Mouse (Mus musculus): ENCODE results near the gene Slc39a11. TPM values are rescaled to one million over a fixed set of nuclear protein-coding genes. Genes with fewer than 3 reads are reported as not detected.
A peak's percentile ranks its signal among the peaks of the same experiment; 100 is the strongest.

The Slc39a11 gene
- polyA plus RNA-seq, 1 experiment from 2014 or later, result 40.1 TPM

DNA sequence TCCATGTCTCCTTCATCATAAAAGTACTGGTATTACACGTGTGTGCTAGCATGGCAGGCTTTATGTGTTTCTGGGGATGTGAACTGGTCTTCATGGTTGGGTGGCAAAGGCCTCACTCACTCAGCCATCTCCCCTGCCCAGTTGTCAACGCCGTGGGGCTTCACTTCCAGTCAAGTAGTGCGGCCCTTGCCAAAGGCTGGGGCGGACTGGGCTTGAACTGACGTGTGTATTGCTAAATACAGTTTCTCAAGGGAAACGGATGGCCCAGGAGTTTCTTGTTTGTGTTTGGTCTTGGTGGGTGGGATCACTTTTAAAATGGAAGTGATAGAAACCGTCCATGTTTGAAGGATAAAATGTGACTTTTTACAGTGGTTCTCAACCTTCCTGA is 112.7 kb downstream of the Slc39a11 start:
- H3K9ac ChIP-seq (ENCODE audit: low read depth, low read length), result no peak overlapping the region
- H3K4me1 ChIP-seq (ENCODE audit: control insufficient read depth, insufficient read depth, low read depth, low read length), result peaks cover 4% of the 10 kb centered on the region; the same call in 1 of the 2 replicates
- no peaks in the 10 kb centered on the region for H3K27me3 ChIP-seq (replicated peaks; ENCODE audit: control insufficient read depth, insufficient read depth, low read length)
- WGBS, result 88% methylated on average over 8 of the region's 8 CpGs
- ATAC-seq, result no peak
- H3K9me3 ChIP-seq (ENCODE audit: control insufficient read depth, low read length), result no peaks in the 10 kb centered on the region
- H3K27ac ChIP-seq (ENCODE audit: low read depth, low read length), result no peak overlapping the region
- H3K4me3 ChIP-seq (ENCODE audit: low read length), result no peak overlapping the region
- no peaks in the 10 kb centered on the region for H3K36me3 ChIP-seq (ENCODE audit: control insufficient read depth, insufficient read depth, low read length)
- H3K4me2 ChIP-seq (ENCODE audit: low read length), result no peak overlapping the region

DNA sequence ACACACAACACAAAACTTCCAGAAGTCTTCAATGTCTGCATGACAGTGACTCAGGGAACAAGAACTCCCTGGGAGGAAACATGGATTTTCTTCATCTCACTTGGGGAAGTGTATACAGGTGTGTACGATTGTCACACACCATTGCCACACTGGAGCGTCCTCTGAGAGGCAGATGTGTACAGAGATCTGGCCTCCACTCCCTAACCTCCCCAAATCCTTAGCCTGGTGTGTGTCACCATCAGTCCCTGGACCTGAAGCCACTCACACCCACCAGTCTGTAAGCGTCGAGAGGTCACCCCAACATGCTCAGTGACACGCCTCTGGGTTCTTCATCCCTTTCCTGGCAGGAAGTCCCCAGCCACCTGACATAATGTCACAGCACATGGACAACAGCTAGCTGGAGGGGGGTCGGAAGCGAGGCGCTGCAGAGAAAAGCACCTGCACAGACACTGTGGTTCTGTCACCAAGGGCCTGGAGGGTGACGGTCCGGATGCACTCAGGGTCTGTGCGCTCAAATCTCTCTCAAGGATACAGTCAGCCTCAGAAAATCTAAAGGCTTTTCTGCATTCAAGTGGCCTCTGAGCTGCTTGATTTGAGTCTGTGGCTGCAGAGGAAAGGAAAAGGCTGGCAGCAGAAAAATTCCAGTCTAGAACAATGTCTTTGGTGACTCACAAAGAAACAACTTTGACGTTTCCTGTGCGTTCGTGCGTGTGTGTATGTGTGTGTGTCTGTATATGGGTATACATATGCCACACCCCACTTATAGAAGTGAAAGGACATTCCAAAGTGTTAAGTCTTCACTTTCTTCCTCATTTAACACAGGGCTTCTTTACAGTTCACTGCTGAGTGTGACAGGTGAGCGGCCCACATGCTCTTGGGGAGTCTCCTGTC is 113.3 kb downstream of the Slc39a11 start:
- 88% methylated on average over 16 of the region's 16 CpGs for WGBS
- Histone ChIP-seq H3K9me3 (ENCODE audit: control insufficient read depth, low read length) (no peaks in the 10 kb centered on the region), H3K9ac (ENCODE audit: low read depth, low read length) (no peak overlapping the region), H3K36me3 (ENCODE audit: control insufficient read depth, insufficient read depth, low read length) (no peaks in the 10 kb centered on the region), H3K4me2 (ENCODE audit: low read length) (no peak overlapping the region), H3K4me1 (ENCODE audit: control insufficient read depth, insufficient read depth, low read depth, low read length) (peaks cover 4% of the 10 kb centered on the region; the same call in 1 of the 2 replicates), H3K27ac (ENCODE audit: low read depth, low read length) (no peak overlapping the region), H3K4me3 (ENCODE audit: low read length) (no peak overlapping the region), H3K27me3 (replicated peaks; ENCODE audit: control insufficient read depth, insufficient read depth, low read length) (no peaks in the 10 kb centered on the region)
- no peak for ATAC-seq

DNA sequence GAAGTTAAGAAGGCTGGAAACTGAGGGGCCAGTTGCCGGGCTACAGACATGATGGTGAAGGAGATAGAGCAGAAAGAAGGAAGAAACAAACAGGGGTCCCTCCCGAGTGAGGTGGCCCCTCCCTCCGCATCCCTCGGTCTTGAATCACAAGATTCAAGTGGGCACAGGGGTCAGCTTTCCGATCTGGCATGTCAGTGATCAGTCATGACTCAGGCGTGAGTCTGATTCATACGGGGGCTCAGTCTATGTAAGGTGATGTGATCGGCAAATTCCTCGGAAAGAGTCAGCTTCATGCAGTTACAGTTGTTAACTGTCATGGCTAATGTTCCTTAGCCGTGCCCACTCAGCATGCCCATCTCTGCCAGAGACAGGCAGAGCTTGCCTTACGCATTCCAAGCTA is 115.5 kb downstream of the Slc39a11 start:
- H3K4me1 ChIP-seq (ENCODE audit: control insufficient read depth, insufficient read depth, low read depth, low read length), result peaks cover 4% of the 10 kb centered on the region; the same call in 1 of the 2 replicates
- no peak overlapping the region for H3K4me2 ChIP-seq (ENCODE audit: low read length)
- H3K4me3 ChIP-seq (ENCODE audit: low read length), result no peak overlapping the region
- H3K36me3 ChIP-seq (ENCODE audit: control insufficient read depth, insufficient read depth, low read length), result no peaks in the 10 kb centered on the region
- H3K9ac ChIP-seq (ENCODE audit: low read depth, low read length), result no peak overlapping the region
- no peaks in the 10 kb centered on the region for H3K27me3 ChIP-seq (replicated peaks; ENCODE audit: control insufficient read depth, insufficient read depth, low read length)
- peaks cover 3% of the 10 kb centered on the region for H3K9me3 ChIP-seq (ENCODE audit: control insufficient read depth, low read length)
- WGBS, result 63% methylated on average over 11 of the region's 11 CpGs
- no peak overlapping the region for H3K27ac ChIP-seq (ENCODE audit: low read depth, low read length)
- ATAC-seq, result peak; percentile 18; the same call in 1 of the 2 replicates

DNA sequence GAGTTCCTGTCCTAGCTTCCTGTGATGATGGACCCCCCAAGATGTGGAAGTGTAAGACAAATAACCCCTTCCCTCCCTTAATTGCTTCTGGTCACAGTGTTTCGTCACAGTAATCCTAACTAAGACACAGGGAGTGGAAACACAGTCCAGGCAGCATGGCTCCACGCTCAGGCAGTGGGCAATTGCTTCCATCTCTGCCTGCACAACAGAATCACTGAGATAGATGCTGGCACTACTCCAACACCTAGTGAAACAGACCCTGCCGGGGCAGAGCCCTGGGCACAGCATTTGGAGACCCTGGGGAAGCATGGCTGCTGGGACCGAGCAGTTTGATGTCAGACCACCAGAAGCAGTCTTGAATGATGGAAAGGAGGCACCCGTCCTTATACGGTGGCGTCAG is 115.9 kb downstream of the Slc39a11 start:
- H3K27me3 ChIP-seq (replicated peaks; ENCODE audit: control insufficient read depth, insufficient read depth, low read length), result no peaks in the 10 kb centered on the region
- H3K4me3 ChIP-seq (ENCODE audit: low read length), result no peak overlapping the region
- no peak overlapping the region for H3K4me2 ChIP-seq (ENCODE audit: low read length)
- no peaks in the 10 kb centered on the region for H3K36me3 ChIP-seq (ENCODE audit: control insufficient read depth, insufficient read depth, low read length)
- H3K4me1 ChIP-seq (ENCODE audit: control insufficient read depth, insufficient read depth, low read depth, low read length), result peaks cover 4% of the 10 kb centered on the region; the same call in 1 of the 2 replicates
- 0 out of 2 replicates have a peak overlapping the region, but pooled peaks have one; percentile 14 for H3K27ac ChIP-seq (ENCODE audit: low read depth, low read length)
- peak; percentile 34; the same call in 1 of the 2 replicates for ATAC-seq
- 28% methylated on average over 7 of the region's 7 CpGs for WGBS
- H3K9me3 ChIP-seq (ENCODE audit: control insufficient read depth, low read length), result peaks cover 3% of the 10 kb centered on the region
- no peak overlapping the region for H3K9ac ChIP-seq (ENCODE audit: low read depth, low read length)

DNA sequence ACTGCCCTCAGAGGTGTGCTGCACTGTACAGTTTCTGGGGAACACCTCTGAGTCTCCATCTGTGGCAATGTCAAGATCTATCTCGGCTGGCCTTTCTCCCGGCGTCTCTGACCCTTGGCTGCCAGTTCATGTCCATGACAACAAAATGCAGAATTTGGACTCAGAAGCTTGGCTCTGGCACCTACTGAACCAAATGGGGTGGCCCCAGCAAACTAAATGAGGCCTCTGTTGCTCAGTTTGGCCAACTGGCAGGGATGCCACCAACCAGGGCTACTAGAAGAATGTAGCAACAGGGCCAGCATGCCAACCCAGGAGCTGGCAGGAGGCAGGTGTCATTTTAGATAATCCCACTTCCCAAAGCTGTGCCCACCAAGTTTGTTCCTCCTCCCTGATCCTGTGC is 121.5 kb downstream of the Slc39a11 start:
- no peaks in the 10 kb centered on the region for H3K36me3 ChIP-seq (ENCODE audit: control insufficient read depth, insufficient read depth, low read length)
- no peaks in the 10 kb centered on the region for H3K27me3 ChIP-seq (replicated peaks; ENCODE audit: control insufficient read depth, insufficient read depth, low read length)
- H3K4me1 ChIP-seq (ENCODE audit: control insufficient read depth, insufficient read depth, low read depth, low read length), result no peaks in the 10 kb centered on the region; the same call in 1 of the 2 replicates
- no peak overlapping the region for H3K27ac ChIP-seq (ENCODE audit: low read depth, low read length)
- H3K4me3 ChIP-seq (ENCODE audit: low read length), result no peak overlapping the region
- WGBS, result 69% methylated on average over 3 of the region's 3 CpGs
- no peak overlapping the region for H3K4me2 ChIP-seq (ENCODE audit: low read length)
- peaks cover 3% of the 10 kb centered on the region for H3K9me3 ChIP-seq (ENCODE audit: control insufficient read depth, low read length)
- ATAC-seq, result peak; percentile 40; the same call in 1 of the 2 replicates
- no peak overlapping the region for H3K9ac ChIP-seq (ENCODE audit: low read depth, low read length)

DNA sequence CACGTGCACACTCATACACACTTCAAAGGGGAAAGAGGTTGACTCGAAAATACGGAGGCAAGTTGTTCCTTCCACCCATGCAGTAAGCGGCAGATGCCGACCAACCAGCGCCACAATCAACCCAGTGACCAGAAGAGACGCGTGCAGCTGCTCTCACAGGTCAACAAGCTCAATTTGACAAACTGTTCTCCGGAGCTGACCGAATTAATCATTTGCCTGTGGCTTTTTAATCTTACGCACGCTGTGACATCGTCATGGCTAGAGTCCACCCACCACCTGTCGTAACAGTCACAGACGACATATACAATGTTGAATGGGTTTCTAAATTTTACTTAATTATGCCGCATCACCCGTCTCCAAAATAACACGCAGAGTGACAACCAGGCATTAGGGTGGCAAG is 124.1 kb downstream of the Slc39a11 start:
- H3K4me2 ChIP-seq (ENCODE audit: low read length), result no peak overlapping the region

DNA sequence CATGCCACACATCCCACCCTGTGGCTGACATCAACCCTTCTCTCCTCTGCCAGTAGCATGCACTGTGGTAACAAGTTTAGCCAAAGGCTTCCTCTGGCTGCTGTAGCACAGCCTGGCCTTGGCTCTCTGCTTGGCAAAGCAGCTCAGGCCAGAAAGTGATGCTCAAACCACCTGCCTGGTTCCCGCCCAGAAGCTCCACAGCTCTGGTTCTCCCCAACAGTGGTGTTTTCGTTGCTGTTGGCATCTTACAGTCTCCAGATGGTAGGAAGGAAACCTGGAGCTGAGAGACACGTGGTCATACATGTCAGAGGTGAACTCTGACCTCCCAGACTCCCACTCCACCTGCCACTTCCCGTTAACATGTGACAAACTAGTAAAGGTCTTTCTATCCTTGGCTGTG is 127.2 kb downstream of the Slc39a11 start:
- no peak overlapping the region for H3K4me2 ChIP-seq (ENCODE audit: low read length)
- H3K36me3 ChIP-seq (ENCODE audit: control insufficient read depth, insufficient read depth, low read length), result no peaks in the 10 kb centered on the region
- H3K4me3 ChIP-seq (ENCODE audit: low read length), result no peak overlapping the region
- 55% methylated on average over 4 of the region's 4 CpGs for WGBS
- H3K9me3 ChIP-seq (ENCODE audit: control insufficient read depth, low read length), result no peaks in the 10 kb centered on the region
- no peak for ATAC-seq
- H3K9ac ChIP-seq (ENCODE audit: low read depth, low read length), result no peak overlapping the region
- peaks cover 18% of the 10 kb centered on the region for H3K4me1 ChIP-seq (ENCODE audit: control insufficient read depth, insufficient read depth, low read depth, low read length)
- no peaks in the 10 kb centered on the region for H3K27me3 ChIP-seq (replicated peaks; ENCODE audit: control insufficient read depth, insufficient read depth, low read length)
- peak overlapping the region; percentile 41; the same call in 1 of the 2 replicates for H3K27ac ChIP-seq (ENCODE audit: low read depth, low read length)

More for the DNA sequence above, 124.1 kb downstream of the Slc39a11 start:
- H3K4me3 ChIP-seq (ENCODE audit: low read length), result no peak overlapping the region
- H3K27ac ChIP-seq (ENCODE audit: low read depth, low read length), result no peak overlapping the region
- no peak overlapping the region for H3K9ac ChIP-seq (ENCODE audit: low read depth, low read length)
- 59% methylated on average over 18 of the region's 18 CpGs for WGBS
- no peak for ATAC-seq
- H3K9me3 ChIP-seq (ENCODE audit: control insufficient read depth, low read length), result no peaks in the 10 kb centered on the region
- no peaks in the 10 kb centered on the region for H3K36me3 ChIP-seq (ENCODE audit: control insufficient read depth, insufficient read depth, low read length)
- peaks cover 12% of the 10 kb centered on the region for H3K4me1 ChIP-seq (ENCODE audit: control insufficient read depth, insufficient read depth, low read depth, low read length)
- no peaks in the 10 kb centered on the region for H3K27me3 ChIP-seq (replicated peaks; ENCODE audit: control insufficient read depth, insufficient read depth, low read length)

DNA sequence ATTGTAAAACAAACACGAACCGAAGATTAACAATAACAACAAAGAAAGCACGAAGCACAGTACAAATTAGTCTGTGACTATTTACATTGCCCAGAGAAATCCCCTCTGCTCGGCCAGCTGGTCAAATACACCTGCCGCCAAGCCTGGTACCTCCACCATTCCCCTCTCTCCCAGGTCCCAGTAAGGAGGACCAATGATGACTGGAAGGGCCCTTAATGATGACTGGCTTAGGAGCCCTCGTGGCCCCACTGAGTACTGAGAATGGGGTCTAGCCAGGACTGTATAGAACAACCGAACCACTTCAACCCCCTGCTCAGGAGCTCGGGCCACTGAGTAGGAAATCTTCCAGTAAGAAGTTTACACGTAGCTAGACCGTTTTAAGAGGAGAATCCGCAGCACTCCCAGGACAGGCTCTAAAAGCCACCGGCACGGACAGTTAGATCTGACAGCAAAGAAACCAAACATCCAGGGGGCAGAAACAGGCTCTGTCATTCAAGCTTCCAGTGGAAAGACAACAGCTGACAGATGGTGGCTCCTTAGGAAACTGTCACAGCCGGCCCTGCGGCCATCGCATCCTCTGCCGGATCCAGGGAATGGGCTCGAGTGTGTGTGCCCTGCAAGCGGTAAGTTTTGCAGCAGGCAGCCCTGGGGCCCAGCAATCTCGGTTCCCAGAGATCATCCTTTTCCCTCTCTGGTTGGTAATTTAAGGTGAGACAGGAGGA is 128.2 kb downstream of the Slc39a11 start:
- Histone ChIP-seq H3K9ac (ENCODE audit: low read depth, low read length) (no peak overlapping the region), H3K4me1 (ENCODE audit: control insufficient read depth, insufficient read depth, low read depth, low read length) (peaks cover 18% of the 10 kb centered on the region)

More for the DNA sequence above, 128.2 kb downstream of the Slc39a11 start:
- peak overlapping the region; percentile 60 for H3K27ac ChIP-seq (ENCODE audit: low read depth, low read length)
- H3K4me2 ChIP-seq (ENCODE audit: low read length), result no peak overlapping the region
- no peak; the same call in 1 of the 2 replicates for ATAC-seq
- H3K36me3 ChIP-seq (ENCODE audit: control insufficient read depth, insufficient read depth, low read length), result no peaks in the 10 kb centered on the region
- no peaks in the 10 kb centered on the region for H3K9me3 ChIP-seq (ENCODE audit: control insufficient read depth, low read length)
- no peaks in the 10 kb centered on the region for H3K27me3 ChIP-seq (replicated peaks; ENCODE audit: control insufficient read depth, insufficient read depth, low read length)
- H3K4me3 ChIP-seq (ENCODE audit: low read length), result no peak overlapping the region
- WGBS, result 44% methylated on average over 20 of the region's 20 CpGs

All from hindbrain, embryonic 16.5 days (tissue).